In the genomic region with DNA sequence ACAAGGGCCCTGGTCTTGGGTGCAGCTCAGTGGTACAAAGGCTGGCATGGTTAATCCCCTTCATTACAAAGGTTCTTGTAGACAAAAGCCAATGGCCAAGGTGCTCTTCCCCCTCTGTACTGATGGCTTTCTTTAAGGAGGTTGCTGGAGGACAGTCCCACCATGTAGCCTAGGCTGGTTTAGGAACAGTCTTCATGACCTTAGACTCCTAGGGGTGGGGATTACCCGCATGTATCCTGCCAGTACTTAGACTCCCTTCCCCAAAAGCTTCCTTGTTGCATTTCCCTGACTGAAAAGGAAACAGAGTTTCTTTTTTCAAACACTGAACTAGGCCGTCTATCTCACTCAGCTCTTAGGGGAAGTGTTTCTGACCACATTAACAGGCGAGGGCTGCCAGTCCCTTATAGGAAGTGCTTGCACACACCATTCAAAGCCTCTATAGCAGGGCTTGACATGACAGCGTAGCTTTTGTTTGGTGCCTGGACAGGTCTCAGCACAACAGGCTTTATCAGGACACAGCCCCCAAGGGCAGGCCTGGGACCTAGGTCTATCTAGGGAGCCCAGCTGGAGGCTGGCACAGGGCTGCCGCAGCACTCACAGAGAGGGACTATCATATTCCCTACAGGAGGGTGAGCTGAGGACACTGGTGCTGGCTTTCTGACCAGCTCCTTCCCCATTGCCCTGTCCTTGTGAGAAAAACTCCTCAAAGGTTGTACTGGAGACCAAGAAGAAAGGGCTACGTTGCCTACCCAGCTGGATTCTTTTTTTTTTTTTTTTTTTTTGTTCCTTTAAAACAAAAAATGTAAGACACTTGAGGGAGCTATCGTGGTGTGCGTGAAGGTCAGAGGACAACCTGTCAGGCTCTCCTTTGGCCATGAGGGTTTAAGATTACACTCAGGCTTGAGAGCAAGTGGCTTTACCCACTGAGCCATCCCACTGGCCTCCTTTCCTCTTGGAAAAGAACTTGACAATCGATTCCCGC, we compare ENCODE assay signal across 9 mouse cellular contexts. TPM values are rescaled to one million over a fixed set of nuclear protein-coding genes. Genes with fewer than 3 reads are reported as not detected.
A peak's percentile ranks its signal among the peaks of the same experiment; 100 is the strongest.
DNase-seq lines count a peak whose midpoint lies in the region; ATAC-seq lines count a peak whose summit lies in the region.
"Had no signal": no experiment of that assay in that cellular context is flagged by ENCODE, and none has a peak within 500 bp of the region (broad histone marks: within the 10 kb centered on the region; RNA-seq: fewer than 3 reads in every experiment).

No protein-coding gene starts in this region.

- DNase-seq in heart, postnatal 36 days = peak; percentile 33 to 39
- peak; percentile 76 for DNase-seq in skeletal muscle tissue, adult 2 months (ENCODE audit: low read depth, low spot score)
- DNase-seq in layer of hippocampus, adult 18-20 months (ENCODE audit: low spot score in 2 of 2) = no peak
- no peak for DNase-seq in right cerebral cortex, postnatal 4 days
- DNase-seq in adipocyte (ENCODE audit: low spot score) = no peak
- DNase-seq: thymus, adult 18-20 months had no signal

- ATAC-seq in activated CD4-positive, CD25-positive, alpha-beta regulatory T cell, adult 4 months = peak; percentile 36
- ATAC-seq in erythroid progenitor cell, adult 5-6 weeks (replicated peaks; ENCODE audit: low FRiP score, poor library complexity, severe bottlenecking) = peak; percentile 95
- ATAC-seq: hindbrain, embryonic 16.5 days had no signal

- intact Hi-C loops in heart, postnatal 36 days (cut with DNase I) = loop anchor here (2.0 to 5.0 kb wide), 2 partner anchors 60 to 75 kb away; no protein-coding TSS in a partner anchor

RNA-seq across cellular contexts. Expression of a gene that starts 32.9 kb away (rescaled TPM):
- polyA plus RNA-seq in activated CD4-positive, CD25-positive, alpha-beta regulatory T cell, adult 4 months (2017; shearing (Covaris generic)) = 10 to 100 TPM; 66.0 to 72.3 TPM
- total RNA-seq in erythroid progenitor cell, adult 5-6 weeks (2015; ENCODE audit: low replicate concordance) = 187 and 245 TPM in 2 replicates
- total RNA-seq in erythroid progenitor cell, adult 5-6 weeks (2017; ENCODE audit: low replicate concordance) = 109 and 149 TPM in 2 replicates
- total RNA-seq in heart, postnatal 36 days (2021) = 100 to 1,000 TPM; 329 to 387 TPM
- 10 to 100 TPM; 47.1 to 58.9 TPM for total RNA-seq in layer of hippocampus, adult 18-20 months (2021)

RNA-seq across cellular contexts. Expression of a gene that starts 56.0 kb away (rescaled TPM):
- 10 to 100 TPM; 66.3 to 74.8 TPM for polyA plus RNA-seq in activated CD4-positive, CD25-positive, alpha-beta regulatory T cell, adult 4 months (2017; shearing (Covaris generic))
- total RNA-seq in erythroid progenitor cell, adult 5-6 weeks (2015; ENCODE audit: low replicate concordance) = 94.3 and 94.8 TPM in 2 replicates
- 88.7 and 102 TPM in 2 replicates for total RNA-seq in erythroid progenitor cell, adult 5-6 weeks (2017; ENCODE audit: low replicate concordance)
- total RNA-seq in heart, postnatal 36 days (2021) = 10 to 100 TPM; 22.9 to 24.9 TPM
- 10 to 100 TPM; 19.2 to 20.5 TPM for total RNA-seq in layer of hippocampus, adult 18-20 months (2021)

RNA-seq across cellular contexts. Expression of a gene that starts 56.1 kb away (rescaled TPM):
- polyA plus RNA-seq in activated CD4-positive, CD25-positive, alpha-beta regulatory T cell, adult 4 months (2017; shearing (Covaris generic)) = 100 to 1,000 TPM; 124 to 145 TPM
- 34.8 and 56.6 TPM in 2 replicates for total RNA-seq in erythroid progenitor cell, adult 5-6 weeks (2015; ENCODE audit: low replicate concordance)
- total RNA-seq in erythroid progenitor cell, adult 5-6 weeks (2017; ENCODE audit: low replicate concordance) = 37.2 and 37.9 TPM in 2 replicates
- total RNA-seq in heart, postnatal 36 days (2021) = 1 to 10 TPM; 2.2 to 3.0 TPM
- total RNA-seq in layer of hippocampus, adult 18-20 months (2021) = 1 to 10 TPM; 6.6 to 7.1 TPM

Comparison
In these comparisons a context has a peak if more than half of its experiments do, and no peak if none do; other contexts are left out.
1. DNase-seq: peak in heart, postnatal 36 days (2 of 2) and skeletal muscle tissue, adult 2 months (single experiment); none in layer of hippocampus, adult 18-20 months (0 of 2), right cerebral cortex, postnatal 4 days (single experiment) and adipocyte (single experiment).
2. RNA of a gene that starts 56.1 kb away (total RNA-seq): 34.8 to 56.6 TPM in erythroid progenitor cell, adult 5-6 weeks; 6.6 to 7.1 TPM in layer of hippocampus, adult 18-20 months and 2.2 to 3.0 TPM in heart, postnatal 36 days; every median in the first group is over 4 times any median in the second.